Mouse (Mus musculus): ENCODE data around the gene 4933407L21Rik.

The 4933407L21Rik gene

GRCm38 (mm10) chr1:85928057-85928687 is at the start of gene 4933407L21Rik:
Gene 4933407L21Rik (plus strand): TSS chr1:85928483.
- DNase-seq (ENCODE audit: low read depth, low spot score) = peak; percentile 48

- no peak for DNase-seq (ENCODE audit: low read depth, low spot score)
Observed at GRCm38 (mm10) chr1:85882003-85882402, 46.3 kb upstream of the 4933407L21Rik start.

GRCm38 (mm10) chr1:85887221-85887620 is 41.1 kb upstream of the 4933407L21Rik start:
- no peak for DNase-seq (ENCODE audit: low read depth, low spot score)

GRCm38 (mm10) chr1:85894231-85894747 is 34.0 kb upstream of the 4933407L21Rik start, which contains the start of gene Itm2c:
Gene Itm2c (plus strand): TSS chr1:85894281.
- DNase-seq (ENCODE audit: low read depth, low spot score) = peak; percentile 89

GRCm38 (mm10) chr1:85894748-85895360 is 33.4 kb upstream of the 4933407L21Rik start:
- DNase-seq (ENCODE audit: low read depth, low spot score) = peak; percentile 87

- DNase-seq (ENCODE audit: low read depth, low spot score) = peak; percentile 77
Observed at GRCm38 (mm10) chr1:85895391-85895837, 32.9 kb upstream of the 4933407L21Rik start.

GRCm38 (mm10) chr1:85896110-85896509 is 32.2 kb upstream of the 4933407L21Rik start:
- no peak for DNase-seq (ENCODE audit: low read depth, low spot score)

- DNase-seq (ENCODE audit: low read depth, low spot score) = no peak
Observed at GRCm38 (mm10) chr1:85896781-85897700, 31.2 kb upstream of the 4933407L21Rik start.

GRCm38 (mm10) chr1:85897901-85898760 is 30.2 kb upstream of the 4933407L21Rik start:
- DNase-seq (ENCODE audit: low read depth, low spot score) = no peak

- DNase-seq (ENCODE audit: low read depth, low spot score) = no peak
Observed at GRCm38 (mm10) chr1:85898761-85899387, 29.4 kb upstream of the 4933407L21Rik start.

- DNase-seq (ENCODE audit: low read depth, low spot score) = no peak
Observed at GRCm38 (mm10) chr1:85899388-85899761, 28.9 kb upstream of the 4933407L21Rik start.

GRCm38 (mm10) chr1:85900521-85901333 is 27.6 kb upstream of the 4933407L21Rik start:
- no peak for DNase-seq (ENCODE audit: low read depth, low spot score)

GRCm38 (mm10) chr1:85901516-85902107 is 26.7 kb upstream of the 4933407L21Rik start:
- no peak for DNase-seq (ENCODE audit: low read depth, low spot score)

GRCm38 (mm10) chr1:85902108-85902561 is 26.1 kb upstream of the 4933407L21Rik start:
- no peak for DNase-seq (ENCODE audit: low read depth, low spot score)

GRCm38 (mm10) chr1:85906892-85907291 is 21.4 kb upstream of the 4933407L21Rik start:
- DNase-seq (ENCODE audit: low read depth, low spot score) = no peak

GRCm38 (mm10) chr1:85908754-85909590 is 19.3 kb upstream of the 4933407L21Rik start:
- DNase-seq (ENCODE audit: low read depth, low spot score) = no peak

GRCm38 (mm10) chr1:85913078-85913755 is 15.1 kb upstream of the 4933407L21Rik start:
- DNase-seq (ENCODE audit: low read depth, low spot score) = no peak

GRCm38 (mm10) chr1:85915890-85916289 is 12.4 kb upstream of the 4933407L21Rik start:
- DNase-seq (ENCODE audit: low read depth, low spot score) = no peak
